Mouse (Mus musculus) layer of hippocampus, postnatal 36 days (tissue): ENCODE data around the gene Tulp4. TPM values are rescaled to one million over a fixed set of nuclear protein-coding genes. Genes with fewer than 3 reads are reported as not detected.
A peak's percentile ranks its signal among the peaks of the same experiment; 100 is the strongest.
"Not testable (repeated sequence)": the region's sequence is repeated elsewhere in the genome, so short reads cannot be mapped to it uniquely, and the experiment has no call there.

Experiments
- DNase-seq, 2 experiments: peaks; one replicate each; pipeline ENCODE4 v3.0.0; 2022
- total RNA-seq, 2 experiments: library from RNA; stranded (reverse); gene quantifications; 2 replicates each; pipeline ENCODE4 v1.2.3; 2021

Gene Tulp4
- total RNA-seq, 2 experiments from 2014 or later, result 291 to 299 TPM

DNA sequence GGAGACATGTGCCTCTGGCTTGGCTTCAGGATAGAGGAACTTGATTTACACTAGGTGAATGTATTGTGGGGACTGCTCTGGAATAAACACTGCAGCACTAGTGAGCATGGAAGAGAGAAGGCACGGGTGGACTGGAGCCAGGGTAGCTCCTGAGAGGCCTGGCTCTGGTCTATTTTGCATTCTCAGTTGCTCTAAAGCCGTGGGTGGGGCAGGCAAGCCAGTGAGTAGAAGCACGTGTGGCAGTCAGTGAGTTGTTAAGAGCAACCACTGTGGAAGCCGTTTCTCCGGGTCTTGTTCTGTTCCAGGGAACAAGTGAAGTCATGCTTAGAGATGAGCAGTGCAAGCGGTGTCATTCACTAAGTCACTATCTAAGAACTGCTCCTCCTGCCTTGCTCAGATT is 86.0 kb downstream of the Tulp4 start:
- no peak for DNase-seq

DNA sequence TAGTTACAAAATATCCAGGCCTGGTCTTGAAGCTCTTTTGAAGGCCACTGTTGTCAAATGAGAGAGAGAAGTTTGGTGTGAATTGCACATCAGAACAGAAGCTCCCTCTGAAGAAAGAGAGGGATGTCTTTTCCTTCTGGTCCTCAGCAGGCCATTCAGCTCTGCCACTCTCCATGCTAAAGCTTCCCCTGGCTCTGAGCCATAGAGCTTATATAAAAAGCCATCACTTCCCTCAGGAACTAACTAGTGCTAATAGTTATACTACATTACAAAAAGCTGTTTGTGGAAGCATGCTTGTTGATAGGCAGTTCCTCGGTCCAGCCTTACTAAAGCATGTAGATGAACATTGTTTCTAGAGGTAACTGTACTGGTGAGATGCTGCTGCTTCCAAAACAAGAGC is 89.2 kb downstream of the Tulp4 start:
- DNase-seq, result no peak

DNA sequence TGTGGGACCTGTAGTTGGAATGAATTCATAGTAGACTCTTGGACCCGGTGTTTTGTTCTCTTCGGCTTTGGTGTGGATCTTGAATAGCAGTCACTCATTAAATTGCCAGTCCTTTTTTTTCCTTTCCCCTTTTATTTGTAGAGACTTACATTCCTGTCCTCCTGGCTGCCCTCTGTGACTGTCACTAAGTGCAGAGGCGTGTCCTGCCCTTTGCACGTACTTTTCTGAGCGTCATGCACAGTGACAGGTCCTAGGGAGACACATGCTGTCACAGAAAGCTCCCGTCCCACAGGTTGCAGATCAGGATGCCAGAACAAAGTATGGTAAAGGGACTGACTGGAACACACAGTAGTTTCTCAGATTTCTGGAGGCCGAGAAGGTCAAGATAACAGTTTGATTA is 91.3 kb downstream of the Tulp4 start:
- no peak for DNase-seq

DNA sequence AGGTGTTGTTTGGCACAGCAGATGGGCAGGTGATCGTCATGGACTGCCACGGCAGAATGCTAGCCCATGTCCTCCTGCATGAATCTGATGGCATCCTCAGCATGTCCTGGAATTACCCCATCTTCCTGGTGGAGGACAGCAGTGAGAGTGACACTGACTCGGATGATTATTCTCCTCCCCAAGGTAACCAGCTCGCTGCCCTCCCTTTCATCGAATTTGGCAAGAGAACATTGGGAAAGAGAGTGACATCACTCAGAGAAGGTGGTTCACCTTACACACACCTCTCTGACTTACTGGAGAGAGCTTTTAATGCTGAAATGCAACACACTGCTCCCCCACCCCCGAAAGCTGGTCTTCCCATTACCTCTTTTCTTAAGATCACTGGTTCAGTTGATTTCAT is 92.4 kb downstream of the Tulp4 start:
- no peak for DNase-seq

DNA sequence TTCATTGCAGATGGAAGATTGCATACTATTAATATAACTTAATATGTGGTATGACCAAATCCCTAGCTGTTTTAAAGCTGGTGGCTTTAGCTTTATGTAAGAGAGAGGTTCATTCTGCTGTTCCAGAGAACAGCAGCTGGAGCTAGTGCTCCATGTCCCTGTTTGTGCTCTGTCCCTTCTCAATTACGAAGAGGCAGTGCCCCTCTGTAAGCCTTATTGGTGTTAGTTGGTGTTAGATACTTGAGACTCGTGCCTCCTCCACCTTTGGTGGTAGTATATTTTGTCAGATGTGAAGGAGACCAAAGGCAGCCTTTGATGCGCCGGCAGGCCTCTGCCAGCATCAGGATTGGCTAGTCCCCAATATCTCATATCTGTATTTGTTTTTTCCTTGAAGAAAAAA is 92.9 kb downstream of the Tulp4 start:
- no peak for DNase-seq

DNA sequence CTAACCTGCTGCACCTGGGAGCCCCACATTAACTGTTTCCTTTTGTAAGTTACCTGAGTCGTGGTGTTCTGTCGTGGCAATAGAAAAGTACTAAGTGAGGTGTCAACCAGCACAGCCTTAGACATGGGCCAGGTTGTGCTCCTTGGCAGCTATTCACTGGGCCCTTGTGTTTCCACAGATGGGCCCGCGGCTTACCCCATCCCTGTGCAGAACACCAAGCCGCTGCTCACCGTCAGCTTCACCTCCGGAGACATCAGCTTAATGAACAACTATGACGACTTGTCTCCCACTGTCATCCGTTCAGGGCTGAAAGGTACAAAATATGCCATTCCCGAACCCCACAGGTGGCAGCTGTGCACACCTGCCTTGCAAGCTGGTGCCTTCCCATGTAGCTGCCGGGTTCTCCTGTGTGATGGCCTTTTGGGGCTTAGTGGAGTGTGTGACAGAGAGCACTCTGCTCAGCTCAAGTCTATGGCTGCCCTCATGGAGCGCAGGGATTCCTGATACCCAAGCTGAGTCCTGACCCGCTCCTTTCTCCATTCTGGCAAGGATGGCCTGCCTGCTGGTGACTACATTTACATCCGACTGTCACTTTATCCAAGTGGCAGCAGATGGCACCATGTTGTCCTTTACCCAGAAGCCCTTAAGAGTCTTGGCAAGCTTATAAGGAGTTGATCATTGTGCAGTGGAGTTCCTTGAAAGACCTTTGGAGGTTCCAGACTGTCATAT is 95.4 kb downstream of the Tulp4 start:
- no peak for DNase-seq

DNA sequence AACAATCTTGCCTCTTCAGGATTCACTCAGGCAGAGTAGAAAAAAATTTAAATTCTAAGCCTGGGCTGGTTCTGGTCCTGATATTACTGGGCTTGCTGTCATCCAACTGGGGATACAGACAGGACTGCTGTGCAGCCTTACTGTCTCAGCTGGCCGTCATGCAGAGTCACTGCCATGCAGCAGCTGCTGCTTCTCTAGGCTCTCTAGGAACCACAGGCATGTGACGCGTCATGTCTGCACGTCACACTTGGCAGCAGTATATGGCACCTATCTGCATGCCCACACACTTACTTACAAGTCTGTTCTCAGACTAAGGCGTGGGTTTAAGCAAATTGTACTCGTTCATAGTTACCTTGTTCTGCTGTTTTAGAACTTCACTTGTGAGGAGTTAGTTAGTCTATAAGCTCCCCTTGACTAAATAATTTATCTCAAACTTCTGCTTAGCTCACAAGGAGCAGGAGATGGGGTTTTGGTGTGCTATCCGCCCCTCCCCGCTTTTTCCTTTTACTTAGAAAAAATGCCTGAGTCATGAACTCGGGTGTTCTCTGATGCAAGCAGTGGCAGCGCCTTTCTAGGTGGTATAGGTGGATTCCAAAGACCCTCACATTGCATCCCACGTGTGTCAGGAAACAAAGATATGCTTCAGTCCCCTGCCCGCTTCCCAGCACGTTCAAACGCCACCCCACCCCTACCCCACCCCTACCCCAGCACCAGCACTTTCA is 96.3 kb downstream of the Tulp4 start:
- DNase-seq, result peak in 1 of 2 experiments; percentile 29

DNA sequence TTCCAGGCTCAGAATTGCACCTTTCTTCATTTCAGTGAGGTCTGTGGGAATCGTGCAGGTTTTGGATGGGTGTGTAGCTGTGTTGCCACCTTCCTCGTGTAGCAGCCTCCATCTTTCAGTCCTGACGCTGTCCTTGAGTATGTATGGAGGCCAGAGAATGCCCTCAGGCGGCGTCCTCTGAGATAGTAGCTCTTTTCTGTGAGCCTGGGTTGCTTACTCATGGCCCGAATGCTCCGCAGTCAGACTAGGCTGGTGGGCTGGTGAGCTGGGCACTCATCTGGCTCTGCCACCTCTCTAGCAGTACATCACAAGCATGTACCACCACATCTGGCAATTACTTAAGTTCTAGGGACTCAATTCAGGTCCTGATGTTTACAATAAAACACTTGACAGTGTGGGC is 96.9 kb downstream of the Tulp4 start:
- no peak for DNase-seq

DNA sequence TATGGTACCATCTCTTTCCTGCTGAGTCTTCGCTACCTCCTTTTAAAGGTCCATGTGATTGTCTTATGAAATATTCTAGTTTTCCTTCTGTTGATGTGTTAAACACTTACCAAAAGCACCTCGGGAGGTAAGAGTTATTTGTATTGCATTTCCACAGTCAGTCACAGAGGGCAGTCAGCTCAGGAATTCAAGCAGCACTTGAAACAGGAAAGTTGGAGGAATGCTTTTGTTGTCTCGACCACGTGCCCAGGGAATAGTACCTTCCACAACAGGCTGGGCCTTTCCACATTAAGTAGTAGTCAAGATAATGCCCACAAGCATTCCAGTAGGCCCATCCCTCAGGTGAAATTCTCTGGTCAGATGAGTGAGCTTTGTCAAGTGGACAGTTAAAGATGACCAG is 97.6 kb downstream of the Tulp4 start:
- no peak for DNase-seq

DNA sequence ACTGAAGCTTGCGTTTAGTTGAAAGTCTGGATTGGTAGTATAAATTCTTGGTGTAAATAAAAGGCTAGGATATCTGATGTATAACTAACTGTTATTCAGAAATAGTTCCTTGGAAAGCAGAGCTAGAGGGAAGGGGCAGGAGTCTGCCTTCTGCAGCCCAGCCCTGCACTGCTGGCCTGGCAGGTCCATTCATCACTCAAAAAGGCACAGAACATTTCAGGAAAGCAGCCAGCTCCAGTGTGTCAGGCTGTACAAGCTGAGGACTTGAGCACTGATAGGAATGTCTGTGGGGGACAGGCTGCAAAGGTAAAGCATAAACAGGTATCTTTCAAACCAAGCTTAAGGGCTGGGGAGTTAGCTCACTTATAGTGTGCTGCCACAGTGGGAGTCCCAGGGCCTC is 105.5 kb downstream of the Tulp4 start:
- no peak for DNase-seq

DNA sequence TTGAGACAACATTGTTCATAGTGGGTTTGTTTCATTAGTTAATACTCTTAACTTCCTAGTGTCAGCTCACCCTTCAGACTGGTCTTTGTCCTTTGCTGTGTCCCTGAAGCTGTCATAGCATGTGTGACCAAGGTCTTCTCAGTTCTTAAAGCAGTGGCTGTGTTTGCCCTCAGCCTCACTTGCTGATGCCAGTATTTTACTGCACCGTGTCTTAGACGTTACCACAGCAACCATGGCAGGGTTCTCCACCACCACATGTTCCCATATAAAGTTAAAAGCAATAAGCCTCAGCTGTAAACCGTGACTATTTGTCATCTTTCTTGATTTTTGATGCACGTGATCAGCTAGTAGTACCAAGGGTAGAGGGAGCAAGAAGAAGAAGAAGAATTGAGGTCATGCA is 109.4 kb downstream of the Tulp4 start:
- no peak for DNase-seq

DNA sequence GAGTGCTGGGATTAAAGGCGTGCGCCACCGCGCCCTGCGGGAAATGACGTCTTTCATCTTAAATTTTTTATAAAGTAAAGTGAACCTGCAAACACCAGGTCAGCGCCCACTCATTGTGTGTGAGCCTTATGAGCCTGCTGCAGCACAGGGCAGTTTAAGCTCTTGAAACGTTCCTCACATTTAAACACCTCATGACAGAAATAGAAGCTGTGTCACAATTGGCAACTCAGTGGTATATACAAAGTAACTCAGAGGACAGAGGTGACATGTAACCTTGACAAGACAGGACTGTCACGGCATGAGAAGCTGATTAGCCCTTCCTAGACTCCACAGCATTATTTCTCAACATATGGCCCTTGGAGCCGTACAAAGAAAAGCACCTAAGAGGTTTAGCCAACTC is 110.3 kb downstream of the Tulp4 start:
- no peak for DNase-seq

DNA sequence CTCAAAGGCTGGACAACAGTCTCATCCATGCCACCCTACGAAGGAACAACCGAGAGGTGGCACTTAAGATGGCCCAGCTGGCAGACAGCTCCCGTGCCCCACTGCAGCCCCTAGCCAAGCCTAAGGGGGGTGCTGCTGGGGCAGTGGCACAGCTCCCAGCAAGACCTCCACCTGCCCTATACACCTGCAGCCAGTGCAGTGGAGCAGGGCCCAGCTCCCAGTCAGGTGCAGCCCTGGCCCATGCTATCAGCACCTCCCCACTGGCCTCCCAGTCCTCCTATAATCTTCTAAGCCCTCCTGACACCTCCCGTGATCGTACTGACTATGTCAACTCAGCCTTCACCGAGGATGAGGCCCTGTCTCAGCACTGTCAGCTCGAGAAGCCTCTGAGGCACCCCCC is 126.4 kb downstream of the Tulp4 start:
- DNase-seq, result not testable (repeated sequence)

DNA sequence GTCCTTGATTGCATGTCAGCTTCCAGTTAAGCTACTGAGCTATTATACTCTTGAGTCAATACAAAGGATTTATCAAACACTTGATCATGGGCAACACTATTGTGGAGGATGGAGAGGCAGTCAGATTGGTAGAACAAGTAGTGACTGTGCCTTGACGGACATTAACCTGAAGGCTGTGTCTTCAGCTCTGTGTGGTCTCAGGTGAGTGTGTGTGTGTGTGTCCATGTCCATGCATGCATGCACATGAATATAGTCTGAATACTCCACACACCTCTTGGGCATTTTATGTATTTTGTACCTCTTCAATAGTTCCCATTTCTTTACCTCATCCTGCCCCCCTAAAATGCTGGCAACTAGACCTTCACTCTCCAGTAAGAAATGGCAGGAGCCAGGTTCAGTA is 145.1 kb downstream of the Tulp4 start:
- DNase-seq, result not testable (repeated sequence)

DNA sequence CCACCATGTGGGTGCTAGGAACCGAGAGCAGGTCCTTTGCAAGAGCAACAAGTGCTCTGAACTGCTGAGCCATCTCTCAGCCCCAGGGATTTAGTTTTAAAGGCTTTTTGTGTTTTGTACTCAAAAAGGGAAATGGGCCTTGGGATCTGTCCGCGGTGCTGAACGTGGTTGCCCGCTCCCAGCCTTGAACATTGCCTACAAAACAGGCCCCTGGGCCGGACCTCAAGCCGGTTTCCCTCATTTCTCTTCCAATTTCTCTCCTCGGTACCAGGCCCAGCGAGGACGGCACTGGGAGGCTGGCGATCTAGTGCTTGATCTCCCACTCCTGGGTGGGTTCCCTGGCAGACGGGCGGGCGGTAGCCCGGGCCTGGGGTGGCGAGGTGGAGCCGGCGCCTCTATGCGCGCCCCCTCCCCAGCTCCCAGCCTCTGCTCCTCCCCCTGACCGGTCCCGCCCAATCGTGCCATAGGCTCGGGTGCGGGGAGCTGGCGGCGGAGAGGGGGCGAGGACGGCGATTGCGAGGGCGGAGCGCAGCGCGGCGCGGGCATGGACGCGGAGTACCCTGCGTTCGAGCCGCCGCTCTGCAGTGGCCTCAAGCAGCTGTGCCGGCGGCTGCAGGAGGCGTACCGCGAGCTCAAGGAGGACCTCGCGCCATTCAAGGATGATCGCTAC is 150.3 kb downstream of the Tulp4 start, which contains the start of gene Tmem181a:
Gene Tmem181a, plus strand, starts transcription at position 461 of the 670 bp plus-strand sequence.
- DNase-seq, result not testable (repeated sequence)

DNA sequence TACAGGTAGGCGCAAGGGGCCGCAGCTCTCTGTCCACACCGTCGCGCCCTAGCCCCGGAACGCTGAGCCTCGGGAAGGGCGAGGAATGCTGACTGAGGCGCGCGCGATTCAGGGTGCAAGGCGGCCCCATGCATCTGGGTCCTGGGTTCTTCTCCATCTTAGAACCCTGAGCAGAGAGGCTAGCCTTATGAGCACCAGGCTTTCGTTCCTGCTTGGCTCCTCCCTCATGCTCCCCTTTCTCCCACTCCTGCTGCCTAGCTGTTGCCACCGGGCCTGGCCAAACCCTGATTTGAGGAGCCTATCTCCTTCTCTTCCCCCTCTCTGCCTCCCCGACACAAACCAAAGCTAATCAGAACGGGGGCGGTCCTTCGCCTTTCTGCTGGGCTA is 150.8 kb downstream of the Tulp4 start:
- peak; percentile 66 to 73 for DNase-seq

DNA sequence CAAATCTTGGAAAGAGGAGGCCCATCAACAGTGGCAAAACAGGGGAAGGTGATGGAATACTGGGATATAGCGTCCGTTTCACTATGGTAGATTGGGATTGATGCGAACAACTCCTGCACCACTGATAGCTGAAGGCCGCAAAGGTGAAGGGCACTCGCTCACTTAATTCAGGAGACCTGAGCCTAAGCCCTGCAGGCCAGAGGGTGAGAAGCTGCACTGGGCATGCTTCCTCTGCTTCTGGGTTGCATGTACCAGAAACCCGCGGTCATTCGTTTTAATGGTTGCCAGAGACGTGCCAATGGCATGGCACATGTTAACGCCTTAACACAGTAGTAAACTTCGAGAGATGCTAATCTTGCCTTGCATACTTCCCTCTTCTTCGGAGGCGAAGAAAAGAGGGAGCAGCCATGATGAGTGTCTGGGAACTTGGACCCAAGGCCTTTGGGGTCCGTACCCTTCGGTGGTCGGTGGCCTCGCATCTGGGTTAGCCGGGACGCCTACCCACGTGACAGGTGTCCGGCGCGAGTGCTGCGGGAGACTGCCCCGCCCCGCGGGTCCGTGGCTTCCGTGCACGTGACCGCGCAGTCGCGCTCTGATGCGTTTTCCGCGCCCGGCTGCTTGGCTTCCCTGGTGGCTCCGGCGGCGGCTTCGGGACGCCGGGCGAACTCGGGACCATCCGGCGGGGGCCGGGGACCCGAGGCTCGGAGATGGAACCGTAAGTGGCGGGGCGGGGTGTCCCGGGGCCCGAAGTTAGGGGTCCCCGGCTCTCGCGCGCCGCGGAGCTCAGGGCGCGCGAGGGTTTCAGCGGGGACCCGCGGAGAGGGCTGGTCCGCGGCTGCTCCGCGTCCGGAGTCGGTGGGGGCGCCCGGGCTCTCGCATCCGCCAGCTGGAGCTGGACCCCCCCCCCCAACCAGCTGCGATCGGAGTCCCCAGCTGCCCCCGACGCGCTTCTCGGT is 163.9 kb downstream of the Tulp4 start:
- DNase-seq, result peak; percentile 36 to 51

DNA sequence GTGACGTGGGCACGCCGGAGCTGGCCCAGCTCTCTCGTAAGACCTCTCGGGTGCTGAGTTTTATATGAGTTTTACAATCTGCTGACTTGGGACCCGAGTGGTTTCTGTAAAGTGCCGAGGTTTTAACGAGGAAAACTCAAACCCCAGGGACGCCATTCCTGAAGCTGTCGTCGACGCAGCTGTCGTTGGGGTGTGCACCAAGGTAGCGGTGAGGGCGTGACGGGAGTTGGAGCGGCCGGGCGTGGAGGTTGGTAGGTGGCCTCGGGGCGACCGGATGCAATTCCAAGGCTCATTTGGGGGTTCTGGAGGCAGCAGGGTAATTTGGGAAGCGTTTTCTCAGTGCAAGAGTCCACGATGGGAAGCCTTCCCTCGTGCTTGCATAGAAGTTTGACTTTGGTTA is 164.6 kb downstream of the Tulp4 start:
- not testable (repeated sequence) for DNase-seq

DNA sequence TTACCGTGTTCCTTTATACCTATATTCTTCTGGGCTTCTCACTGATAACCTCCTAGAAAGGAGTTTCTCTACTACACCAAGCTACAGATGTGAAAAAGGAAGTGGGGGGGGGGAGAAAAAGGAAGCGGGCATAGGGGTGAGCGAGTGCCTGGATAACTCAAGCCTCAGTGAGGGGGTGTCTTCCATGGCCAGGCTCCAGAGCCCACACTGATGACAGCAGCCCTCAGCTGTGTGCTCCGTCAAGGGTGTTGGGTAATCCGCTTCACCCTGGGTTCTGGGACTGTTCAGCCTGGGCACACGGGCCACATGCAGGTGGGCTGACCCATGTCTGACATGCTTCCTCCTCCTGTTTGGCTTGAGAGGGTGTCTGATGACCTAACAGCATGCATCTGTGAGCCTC is 165.7 kb downstream of the Tulp4 start:
- DNase-seq, result not testable (repeated sequence)

DNA sequence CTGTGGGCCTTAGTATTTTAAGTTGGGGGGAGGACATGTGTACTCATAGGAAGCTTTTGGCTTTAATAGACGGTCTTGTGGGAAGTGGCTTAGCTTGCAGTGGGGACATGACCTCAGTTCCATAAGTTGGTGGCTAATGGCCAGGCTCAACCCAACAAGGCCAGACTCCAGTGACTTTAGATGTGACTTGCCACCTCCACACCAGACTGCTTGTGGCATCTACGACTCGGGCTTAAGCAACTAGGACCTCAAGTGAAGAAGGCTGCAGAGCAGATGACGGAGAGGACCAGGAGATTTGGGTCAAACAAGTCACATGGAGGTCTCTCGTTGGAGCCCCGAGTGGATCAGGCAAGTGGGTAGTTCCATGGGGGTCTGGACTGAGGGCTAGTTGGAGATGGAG is 168.5 kb downstream of the Tulp4 start:
- not testable (repeated sequence) for DNase-seq

DNA sequence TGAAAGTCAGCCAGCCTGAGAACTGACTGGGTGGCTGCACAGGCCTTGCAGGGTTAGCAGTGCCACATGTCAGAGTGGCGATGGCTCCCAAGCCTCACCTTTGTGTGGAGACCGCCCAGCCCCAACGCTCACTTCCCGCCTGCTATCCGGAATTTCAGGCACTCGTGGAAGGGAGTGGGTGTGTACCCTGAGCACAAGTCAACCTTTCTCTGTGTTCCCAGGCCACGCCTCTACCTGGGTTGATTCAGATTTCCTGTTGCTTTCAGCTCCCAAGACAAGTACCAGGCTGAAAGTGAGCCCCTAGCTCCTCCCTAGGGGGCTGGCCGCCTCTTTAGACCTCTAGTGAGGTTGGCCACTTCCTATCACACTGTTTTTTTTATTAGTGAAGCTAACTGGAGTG is 173.0 kb downstream of the Tulp4 start:
- not testable (repeated sequence) for DNase-seq

DNA sequence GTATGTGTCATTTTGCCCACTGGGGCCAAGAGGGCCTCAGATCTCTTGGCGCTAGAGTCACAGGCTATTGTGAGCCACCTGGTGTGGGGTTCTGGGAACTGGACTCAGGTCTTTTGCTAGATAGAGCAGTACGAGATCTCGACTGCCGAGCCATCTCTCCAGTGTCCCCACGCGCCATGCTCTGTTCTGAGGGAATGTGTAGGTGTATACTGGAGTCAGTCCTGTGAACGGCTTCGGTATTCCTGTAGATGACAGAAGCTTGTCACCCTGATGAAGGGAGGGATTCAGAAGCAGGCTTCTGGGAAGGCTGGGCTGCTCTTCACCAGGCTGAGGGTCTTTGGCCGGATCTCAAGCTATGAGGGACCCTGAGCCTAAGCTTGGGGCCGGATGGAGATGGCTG is 173.5 kb downstream of the Tulp4 start:
- DNase-seq, result not testable (repeated sequence)
